Mouse (Mus musculus): ENCODE data around the gene Cypt1.

- TF ChIP-seq POLR2A (IDR thresholded peaks at IDR 0.05; ENCODE audit: insufficient read depth, low read length) (no peak), CTCF (IDR thresholded peaks at IDR 0.05; ENCODE audit: low read depth, low read length) (no peak)
Observed at GRCm38 (mm10) chrX:16546806-16547205, 24.1 kb downstream of the Cypt1 start.
